Mouse (Mus musculus): ENCODE results near the gene Gm12830.
A peak's percentile ranks its signal among the peaks of the same experiment; 100 is the strongest.

The Gm12830 gene

GRCm38 (mm10) chr4:114821567-114822192 is at the start of gene Gm12830:
Gene Gm12830, plus strand, starts transcription at chr4:114821722.
- peak; percentile 46 to 49 for DNase-seq (ENCODE audit: low spot score in 2 of 2)

GRCm38 (mm10) chr4:114773316-114773715 is 48.2 kb upstream of the Gm12830 start:
- DNase-seq (ENCODE audit: low spot score in 2 of 2): no peak

GRCm38 (mm10) chr4:114777625-114778202 is 43.8 kb upstream of the Gm12830 start:
- DNase-seq (ENCODE audit: low spot score in 2 of 2): peak in 1 of 2 experiments; percentile 23

GRCm38 (mm10) chr4:114778716-114779474 is 42.6 kb upstream of the Gm12830 start:
- DNase-seq (ENCODE audit: low spot score in 2 of 2): no peak

GRCm38 (mm10) chr4:114779475-114779757 is 42.1 kb upstream of the Gm12830 start:
- no peak for DNase-seq (ENCODE audit: low spot score in 2 of 2)

GRCm38 (mm10) chr4:114779758-114780546 is 41.6 kb upstream of the Gm12830 start:
- DNase-seq (ENCODE audit: low spot score in 2 of 2): no peak

- no peak for DNase-seq (ENCODE audit: low spot score in 2 of 2)
Observed at GRCm38 (mm10) chr4:114782851-114783250, 38.7 kb upstream of the Gm12830 start.

GRCm38 (mm10) chr4:114784735-114785134 is 36.8 kb upstream of the Gm12830 start:
- no peak for DNase-seq (ENCODE audit: low spot score in 2 of 2)

GRCm38 (mm10) chr4:114788856-114789255 is 32.7 kb upstream of the Gm12830 start:
- DNase-seq (ENCODE audit: low spot score in 2 of 2): no peak

- no peak for DNase-seq (ENCODE audit: low spot score in 2 of 2)
Observed at GRCm38 (mm10) chr4:114791650-114792049, 29.9 kb upstream of the Gm12830 start.

- DNase-seq (ENCODE audit: low spot score in 2 of 2): no peak
Observed at GRCm38 (mm10) chr4:114793836-114794235, 27.7 kb upstream of the Gm12830 start.

- no peak for DNase-seq (ENCODE audit: low spot score in 2 of 2)
Observed at GRCm38 (mm10) chr4:114797254-114797914, 24.1 kb upstream of the Gm12830 start.

- DNase-seq (ENCODE audit: low spot score in 2 of 2): no peak
Observed at GRCm38 (mm10) chr4:114798041-114798624, 23.4 kb upstream of the Gm12830 start.

GRCm38 (mm10) chr4:114804096-114804495 is 17.4 kb upstream of the Gm12830 start:
- DNase-seq (ENCODE audit: low spot score in 2 of 2): no peak

GRCm38 (mm10) chr4:114818963-114819702 is 2.4 kb upstream of the Gm12830 start:
- DNase-seq (ENCODE audit: low spot score in 2 of 2): peak; percentile 26 to 38

GRCm38 (mm10) chr4:114834770-114835581 is 13.5 kb downstream of the Gm12830 start:
- no peak for DNase-seq (ENCODE audit: low spot score in 2 of 2)

- DNase-seq (ENCODE audit: low spot score in 2 of 2): no peak
Observed at GRCm38 (mm10) chr4:114841336-114841920, 19.9 kb downstream of the Gm12830 start.

GRCm38 (mm10) chr4:114842376-114842960 is 20.9 kb downstream of the Gm12830 start:
- no peak for DNase-seq (ENCODE audit: low spot score in 2 of 2)

GRCm38 (mm10) chr4:114843097-114843721 is 21.7 kb downstream of the Gm12830 start:
- no peak for DNase-seq (ENCODE audit: low spot score in 2 of 2)

All from right cerebral cortex, postnatal 10 days (tissue).